Comparison of ENCODE assay signal across 8 mouse cellular contexts in genomic region chr1:152612535-152613157, GRCm38 (mm10).
A peak's percentile ranks its signal among the peaks of the same experiment; 100 is the strongest.
DNase-seq lines count a peak whose midpoint lies in the region; ATAC-seq and TF ChIP-seq lines count a peak whose summit lies in the region.
"Had no signal": no experiment of that assay in that cellular context is flagged by ENCODE, and none has a peak within 500 bp of the region (broad histone marks: within the 10 kb centered on the region; RNA-seq: fewer than 3 reads in every experiment).

No protein-coding gene starts in this region.

- no peak for TF ChIP-seq POLR2A in liver, adult 2 months (IDR thresholded peaks at IDR 0.05; ENCODE audit: extremely low read depth, insufficient read depth, low read length)

- H3K36me3 ChIP-seq in liver, adult 2 months (ENCODE audit: control insufficient read depth, insufficient read depth, low read length) = no peaks in the 10 kb centered on the region
- H3K36me3 ChIP-seq in heart, postnatal 0 days (replicated peaks; ENCODE audit: control insufficient read depth, insufficient read depth, low read length) = peaks cover 27% of the 10 kb centered on the region
- H3K36me3 ChIP-seq in kidney, postnatal 0 days (ENCODE audit: insufficient read depth, low read length) = peaks cover 5% of the 10 kb centered on the region; the same call in 1 of the 2 replicates
- H3K36me3 ChIP-seq in stomach, embryonic 14.5 days (ENCODE audit: control insufficient read depth, insufficient read depth, low read length) = peaks cover 11% of the 10 kb centered on the region; the same call in 1 of the 2 replicates
- no peaks in the 10 kb centered on the region for H3K36me3 ChIP-seq in hindbrain, embryonic 16.5 days (ENCODE audit: control insufficient read depth, insufficient read depth, low read length)

- no peak overlapping the region for H3K4me3 ChIP-seq in liver, adult 2 months (ENCODE audit: insufficient read depth, low read depth, low read length)
- no peak overlapping the region for H3K4me3 ChIP-seq in heart, postnatal 0 days (ENCODE audit: low read depth, low read length)
- H3K4me3 ChIP-seq in kidney, postnatal 0 days (replicated peaks; ENCODE audit: low read depth, low read length) = no peak overlapping the region
- no peak overlapping the region for H3K4me3 ChIP-seq in stomach, embryonic 14.5 days (ENCODE audit: low read depth, low read length)
- H3K4me3 ChIP-seq in hindbrain, embryonic 16.5 days (ENCODE audit: low read length) = no peak overlapping the region
- H3K4me3 ChIP-seq: embryonic facial prominence, embryonic 10.5 days had no signal

- 67% methylated on average over 12 of the region's 12 CpGs for WGBS in liver, adult 2 months
- WGBS in heart, postnatal 0 days = 23% methylated on average over 12 of the region's 12 CpGs
- 55% methylated on average over 12 of the region's 12 CpGs for WGBS in kidney, postnatal 0 days
- 77% methylated on average over 12 of the region's 12 CpGs for WGBS in stomach, embryonic 14.5 days
- 67% methylated on average over 12 of the region's 12 CpGs for WGBS in hindbrain, embryonic 16.5 days

- H3K27ac ChIP-seq in liver, adult 2 months (replicated peaks; ENCODE audit: insufficient read depth, low read depth, low read length) = peak overlapping the region; percentile 65
- H3K27ac ChIP-seq in heart, postnatal 0 days (ENCODE audit: low read depth) = peak overlapping the region; percentile 70
- H3K27ac ChIP-seq in kidney, postnatal 0 days = peak overlapping the region; percentile 76
- H3K27ac ChIP-seq in stomach, embryonic 14.5 days (ENCODE audit: low read length) = peak overlapping the region; percentile 61; the same call in 1 of the 2 replicates
- H3K27ac ChIP-seq in hindbrain, embryonic 16.5 days (ENCODE audit: low read depth, low read length) = no peak overlapping the region
- H3K27ac ChIP-seq: embryonic facial prominence, embryonic 10.5 days had no signal

- intact Hi-C loops in left cerebral cortex, postnatal 25 days (cut with DNase I) = no loop called here

- 0 out of 2 replicates have a peak overlapping the region, but pooled peaks have one; percentile 25 for H3K9ac ChIP-seq in liver, adult 2 months (ENCODE audit: low read depth, low read length)
- H3K9ac ChIP-seq in heart, postnatal 0 days (replicated peaks; ENCODE audit: low read depth, low read length) = no peak overlapping the region
- 0 out of 2 replicates have a peak overlapping the region, but pooled peaks have one; percentile 25 for H3K9ac ChIP-seq in kidney, postnatal 0 days (ENCODE audit: low read depth, low read length)
- H3K9ac ChIP-seq in stomach, embryonic 14.5 days (replicated peaks; ENCODE audit: low read depth, low read length) = no peak overlapping the region
- no peak overlapping the region for H3K9ac ChIP-seq in hindbrain, embryonic 16.5 days (ENCODE audit: low read depth, low read length)

- no peaks in the 10 kb centered on the region for H3K9me3 ChIP-seq in heart, postnatal 0 days (replicated peaks; ENCODE audit: control insufficient read depth, low read length)
- H3K9me3 ChIP-seq in kidney, postnatal 0 days (replicated peaks; ENCODE audit: low read length) = no peaks in the 10 kb centered on the region
- no peaks in the 10 kb centered on the region for H3K9me3 ChIP-seq in stomach, embryonic 14.5 days (ENCODE audit: control insufficient read depth, low read depth, low read length)
- H3K9me3 ChIP-seq in hindbrain, embryonic 16.5 days (ENCODE audit: control insufficient read depth, low read length) = no peaks in the 10 kb centered on the region
- H3K9me3 ChIP-seq: embryonic facial prominence, embryonic 10.5 days had no signal

- ATAC-seq in heart, postnatal 0 days (ENCODE audit: insufficient read depth, low read depth) = no peak; the same call in 1 of the 2 replicates
- peak; percentile 71 for ATAC-seq in kidney, postnatal 0 days (replicated peaks; ENCODE audit: low FRiP score, low read depth)
- no peak for ATAC-seq in stomach, embryonic 14.5 days (ENCODE audit: insufficient number of reproducible peaks, insufficient read depth, low FRiP score, low read depth)
- ATAC-seq in hindbrain, embryonic 16.5 days = no peak

- H3K4me2 ChIP-seq in heart, postnatal 0 days (ENCODE audit: low read depth, low read length) = peak overlapping the region; percentile 5; the same call in 1 of the 2 replicates
- 0 out of 2 replicates have a peak overlapping the region, but pooled peaks have one; percentile 0 for H3K4me2 ChIP-seq in kidney, postnatal 0 days (ENCODE audit: low read length)
- H3K4me2 ChIP-seq in stomach, embryonic 14.5 days (replicated peaks; ENCODE audit: low read depth, low read length) = no peak overlapping the region
- no peak overlapping the region for H3K4me2 ChIP-seq in hindbrain, embryonic 16.5 days (ENCODE audit: low read length)

- no peak for TF ChIP-seq EP300 in heart, postnatal 0 days (IDR thresholded peaks at IDR 0.05; ENCODE audit: low read depth)

- no peak for TF ChIP-seq CTCF in liver, adult 2 months (IDR thresholded peaks at IDR 0.05; ENCODE audit: low read depth, low read length)
- TF ChIP-seq CTCF in heart, postnatal 0 days (IDR thresholded peaks at IDR 0.05; ENCODE audit: low read depth) = no peak
- no peak for TF ChIP-seq CTCF in kidney, postnatal 0 days (IDR thresholded peaks at IDR 0.05; ENCODE audit: low read depth)

- no peaks in the 10 kb centered on the region; the same call in 1 of the 2 replicates for H3K79me2 ChIP-seq in liver, adult 2 months (ENCODE audit: control insufficient read depth, insufficient read depth, low read length)

- H3K4me1 ChIP-seq in liver, adult 2 months (ENCODE audit: control insufficient read depth, insufficient read depth, low read length) = peaks cover 10% of the 10 kb centered on the region
- peaks cover 83% of the 10 kb centered on the region for H3K4me1 ChIP-seq in heart, postnatal 0 days (ENCODE audit: control insufficient read depth, insufficient read depth)
- H3K4me1 ChIP-seq in kidney, postnatal 0 days (replicated peaks; ENCODE audit: insufficient read depth, low read length) = peaks cover 42% of the 10 kb centered on the region
- H3K4me1 ChIP-seq in stomach, embryonic 14.5 days (ENCODE audit: control insufficient read depth, insufficient read depth, low read length) = peaks cover 2% of the 10 kb centered on the region; the same call in 1 of the 2 replicates
- peaks cover 11% of the 10 kb centered on the region for H3K4me1 ChIP-seq in hindbrain, embryonic 16.5 days (ENCODE audit: control insufficient read depth, insufficient read depth, low read depth, low read length)

- peak; percentile 33 for DNase-seq in liver, adult 2 months (ENCODE audit: extremely low read depth, low read depth, low spot score)
- DNase-seq in liver = no peak
- DNase-seq in heart, postnatal 0 days (ENCODE audit: low spot score) = no peak
- DNase-seq in kidney, postnatal 0 days (ENCODE audit: low spot score) = peak; percentile 60
- no peak for DNase-seq in left cerebral cortex, postnatal 25 days (ENCODE audit: low spot score in 2 of 2)

- no peaks in the 10 kb centered on the region for H3K27me3 ChIP-seq in liver, adult 2 months (ENCODE audit: control insufficient read depth, insufficient read depth, low read length)
- no peaks in the 10 kb centered on the region for H3K27me3 ChIP-seq in heart, postnatal 0 days (ENCODE audit: control insufficient read depth, insufficient read depth, low read length)
- H3K27me3 ChIP-seq in kidney, postnatal 0 days (ENCODE audit: insufficient read depth, low read length) = no peaks in the 10 kb centered on the region
- H3K27me3 ChIP-seq in stomach, embryonic 14.5 days (ENCODE audit: control insufficient read depth, insufficient read depth, low read length) = no peaks in the 10 kb centered on the region
- no peaks in the 10 kb centered on the region for H3K27me3 ChIP-seq in hindbrain, embryonic 16.5 days (replicated peaks; ENCODE audit: control insufficient read depth, insufficient read depth, low read length)

Comparison
In these comparisons a context has a peak if more than half of its experiments do, and no peak if none do; other contexts are left out.
1. DNase-seq: peak in liver, adult 2 months (single experiment) and kidney, postnatal 0 days (single experiment); none in liver (single experiment), heart, postnatal 0 days (single experiment) and left cerebral cortex, postnatal 25 days (0 of 2).
2. H3K9ac ChIP-seq: peak in liver, adult 2 months (single experiment) and kidney, postnatal 0 days (single experiment); none in heart, postnatal 0 days (single experiment), stomach, embryonic 14.5 days (single experiment) and hindbrain, embryonic 16.5 days (single experiment).
3. H3K4me2 ChIP-seq: peak in heart, postnatal 0 days (single experiment) and kidney, postnatal 0 days (single experiment); none in stomach, embryonic 14.5 days (single experiment) and hindbrain, embryonic 16.5 days (single experiment).